Mouse (Mus musculus) urinary bladder, postnatal 36 days (tissue): ENCODE data around the gene Plekhg3.
A peak's percentile ranks its signal among the peaks of the same experiment; 100 is the strongest.

Source experiments
- DNase-seq, 2 experiments: peaks; one replicate each; pipeline ENCODE4 v3.0.0; 2022; ENCODE audit warnings: low spot score in 2 of 2, mixed read lengths in 1 of 2

Plekhg3 gene

GRCm38 (mm10) chr12:76583454-76583853, 52.8 kb downstream of the Plekhg3 start:
- no peak for DNase-seq

- no peak for DNase-seq
Measured at GRCm38 (mm10) chr12:76585028-76585427, 54.3 kb downstream of the Plekhg3 start.

GRCm38 (mm10) chr12:76587357-76587756, 56.7 kb downstream of the Plekhg3 start:
- no peak for DNase-seq

GRCm38 (mm10) chr12:76589531-76589930, 58.8 kb downstream of the Plekhg3 start:
- peak in 1 of 2 experiments; percentile 60 for DNase-seq

GRCm38 (mm10) chr12:76591037-76591436, 60.3 kb downstream of the Plekhg3 start:
- no peak for DNase-seq

- DNase-seq: no peak
Measured at GRCm38 (mm10) chr12:76592213-76592612, 61.5 kb downstream of the Plekhg3 start.

GRCm38 (mm10) chr12:76593254-76593653, 62.6 kb downstream of the Plekhg3 start:
- DNase-seq: no peak

GRCm38 (mm10) chr12:76593839-76594322, 63.2 kb downstream of the Plekhg3 start:
- DNase-seq: peak; percentile 87 to 92

- DNase-seq: no peak
Measured at GRCm38 (mm10) chr12:76594556-76594955, 63.9 kb downstream of the Plekhg3 start.

- no peak for DNase-seq
Measured at GRCm38 (mm10) chr12:76595830-76596229, 65.1 kb downstream of the Plekhg3 start.

GRCm38 (mm10) chr12:76596292-76597023, 65.8 kb downstream of the Plekhg3 start:
- peak; percentile 68 to 74 for DNase-seq

- no peak for DNase-seq
Measured at GRCm38 (mm10) chr12:76597577-76598100, 66.9 kb downstream of the Plekhg3 start.

- no peak for DNase-seq
Measured at GRCm38 (mm10) chr12:76598196-76598928, 67.7 kb downstream of the Plekhg3 start.

GRCm38 (mm10) chr12:76603779-76604178, 73.1 kb downstream of the Plekhg3 start:
- no peak for DNase-seq

GRCm38 (mm10) chr12:76604546-76604945, 73.9 kb downstream of the Plekhg3 start:
- DNase-seq: no peak

- DNase-seq: no peak
Measured at GRCm38 (mm10) chr12:76605837-76606236, 75.1 kb downstream of the Plekhg3 start.

GRCm38 (mm10) chr12:76608241-76608640, 77.5 kb downstream of the Plekhg3 start:
- DNase-seq: no peak

GRCm38 (mm10) chr12:76608997-76609565, 78.4 kb downstream of the Plekhg3 start:
- DNase-seq: no peak

- no peak for DNase-seq
Measured at GRCm38 (mm10) chr12:76612621-76613020, 81.9 kb downstream of the Plekhg3 start.

- DNase-seq: no peak
Measured at GRCm38 (mm10) chr12:76614868-76615579, 84.3 kb downstream of the Plekhg3 start.

GRCm38 (mm10) chr12:76615580-76615937, 84.9 kb downstream of the Plekhg3 start:
- no peak for DNase-seq

GRCm38 (mm10) chr12:76618175-76618574, 87.5 kb downstream of the Plekhg3 start:
- DNase-seq: no peak
